Mouse (Mus musculus) cerebellum, adult 18-20 months (tissue): ENCODE results near the gene Ruvbl2.
A peak's percentile ranks its signal among the peaks of the same experiment; 100 is the strongest.
"Not testable (repeated sequence)": the region's sequence is repeated elsewhere in the genome, so short reads cannot be mapped to it uniquely, and the experiment has no call there.

Source experiments
- DNase-seq, 2 experiments: peaks; one replicate each; pipeline ENCODE4 v3.0.0; 2021

The Ruvbl2 gene

GRCm38 (mm10) chr7:45437521-45438276 lies at the start of gene Ruvbl2:
Ruvbl2 (minus strand) TSS chr7:45438096.
- peak; percentile 36 to 46 for DNase-seq

- no peak for DNase-seq
Observed at GRCm38 (mm10) chr7:45486761-45487415, 49.0 kb upstream of the Ruvbl2 start, which contains the start of gene Gm45808. Gm45808 (minus strand) TSS chr7:45486811.

GRCm38 (mm10) chr7:45486158-45486557 lies 48.3 kb upstream of the Ruvbl2 start:
- no peak for DNase-seq

- not testable (repeated sequence) for DNase-seq
Observed at GRCm38 (mm10) chr7:45484985-45485384, 47.1 kb upstream of the Ruvbl2 start.

GRCm38 (mm10) chr7:45482166-45482565 lies 44.3 kb upstream of the Ruvbl2 start:
- no peak for DNase-seq

- peak; percentile 73 to 81 for DNase-seq
Observed at GRCm38 (mm10) chr7:45481374-45481927, 43.6 kb upstream of the Ruvbl2 start, which contains the start of gene Tulp2. Tulp2 (plus strand) TSS chr7:45481877.

GRCm38 (mm10) chr7:45480310-45480709 lies 42.4 kb upstream of the Ruvbl2 start:
- not testable (repeated sequence) for DNase-seq

GRCm38 (mm10) chr7:45478774-45479173 lies 40.9 kb upstream of the Ruvbl2 start:
- DNase-seq: no peak

- peak; percentile 80 to 82 for DNase-seq
Observed at GRCm38 (mm10) chr7:45477003-45477402, 39.1 kb upstream of the Ruvbl2 start.

- DNase-seq: no peak
Observed at GRCm38 (mm10) chr7:45476453-45476852, 38.6 kb upstream of the Ruvbl2 start.

GRCm38 (mm10) chr7:45475291-45475969 lies 37.5 kb upstream of the Ruvbl2 start:
- peak; percentile 60 to 65 for DNase-seq

GRCm38 (mm10) chr7:45470869-45471268 lies 33.0 kb upstream of the Ruvbl2 start:
- DNase-seq: peak; percentile 81 to 82

GRCm38 (mm10) chr7:45467090-45467670 lies 29.3 kb upstream of the Ruvbl2 start:
- peak in 1 of 2 experiments; percentile 35 for DNase-seq

GRCm38 (mm10) chr7:45466283-45467089 lies 28.6 kb upstream of the Ruvbl2 start, which contains the start of gene Bax:
Bax (minus strand) TSS chr7:45466898.
- peak; percentile 98 to 99 for DNase-seq

GRCm38 (mm10) chr7:45465549-45465948 lies 27.7 kb upstream of the Ruvbl2 start:
- DNase-seq: no peak

GRCm38 (mm10) chr7:45465112-45465511 lies 27.2 kb upstream of the Ruvbl2 start:
- DNase-seq: peak in 1 of 2 experiments; percentile 21

- DNase-seq: no peak
Observed at GRCm38 (mm10) chr7:45463987-45464778, 26.3 kb upstream of the Ruvbl2 start.

GRCm38 (mm10) chr7:45462868-45463267 lies 25.0 kb upstream of the Ruvbl2 start:
- not testable (repeated sequence) for DNase-seq

GRCm38 (mm10) chr7:45462325-45462724 lies 24.4 kb upstream of the Ruvbl2 start:
- DNase-seq: no peak

- DNase-seq: no peak
Observed at GRCm38 (mm10) chr7:45461781-45462180, 23.9 kb upstream of the Ruvbl2 start.

GRCm38 (mm10) chr7:45461326-45461725 lies 23.4 kb upstream of the Ruvbl2 start:
- no peak for DNase-seq
